In genomic region chr6:106799333-106800226, GRCm38 (mm10) we compare ENCODE assay signal across 7 mouse cellular contexts. TPM values are rescaled to one million over a fixed set of nuclear protein-coding genes. Genes with fewer than 3 reads are reported as not detected.
DNase-seq lines count a peak whose midpoint lies in the region; ATAC-seq and TF ChIP-seq lines count a peak whose summit lies in the region.

Gene Crbn (minus strand): TSS chr6:106800077.

- H3K9me3 ChIP-seq in intestine, postnatal 0 days (ENCODE audit: control insufficient read depth) = no peaks in the 10 kb centered on the region
- H3K9me3 ChIP-seq in midbrain, embryonic 12.5 days = no peaks in the 10 kb centered on the region

- peaks cover 4% of the 10 kb centered on the region for H3K36me3 ChIP-seq in intestine, postnatal 0 days (ENCODE audit: control insufficient read depth, insufficient read depth)
- H3K36me3 ChIP-seq in midbrain, embryonic 12.5 days = peaks cover 5% of the 10 kb centered on the region
- peaks cover 7% of the 10 kb centered on the region for H3K36me3 ChIP-seq in small intestine, adult 2 months (ENCODE audit: control insufficient read depth, insufficient read depth, low read length)

- intact Hi-C loops in left cerebral cortex, postnatal 4 days (cut with DNase I) = loop anchor here (10.0 kb wide), 3 partner anchors 735 to 1605 kb away; no protein-coding TSS in a partner anchor

- peak within 1 kb of the TSS; percentile 70 for H3K4me2 ChIP-seq in intestine, postnatal 0 days (replicated peaks; ENCODE audit: low read depth)
- peak within 1 kb of the TSS; percentile 91 for H3K4me2 ChIP-seq in midbrain, embryonic 12.5 days (replicated peaks)

- TF ChIP-seq POLR2A in small intestine, adult 2 months (IDR thresholded peaks at IDR 0.05; ENCODE audit: low read depth, low read length) = no peak; the same call in 1 of the 2 replicates

- peak; percentile 99 for TF ChIP-seq CTCF in intestine, postnatal 0 days (IDR thresholded peaks at IDR 0.05; ENCODE audit: low read depth)
- TF ChIP-seq CTCF in small intestine, adult 2 months (IDR thresholded peaks at IDR 0.05; ENCODE audit: extremely low read depth, insufficient read length, insufficient replicate concordance, low read depth, low read length) = peak; percentile 96

- H3K4me3 ChIP-seq in intestine, postnatal 0 days (ENCODE audit: low read depth, low read length) = peak within 1 kb of the TSS; percentile 82
- peak within 1 kb of the TSS; percentile 89 for H3K4me3 ChIP-seq in midbrain, embryonic 12.5 days
- peak within 1 kb of the TSS; percentile 98 for H3K4me3 ChIP-seq in small intestine, adult 2 months (ENCODE audit: low read depth, low read length)

- peak within 1 kb of the TSS; percentile 69 for H3K27ac ChIP-seq in intestine, postnatal 0 days (ENCODE audit: low read depth, low read length)
- H3K27ac ChIP-seq in midbrain, embryonic 12.5 days (replicated peaks) = no peak within 1 kb of the TSS
- peak within 1 kb of the TSS; percentile 19 for H3K27ac ChIP-seq in small intestine, adult 2 months (ENCODE audit: insufficient read depth, low read depth, low read length)

- WGBS in intestine, postnatal 0 days = 2% methylated on average over 54 of the region's 57 CpGs
- 3% methylated on average over 57 of the region's 57 CpGs for WGBS in midbrain, embryonic 12.5 days
- WGBS in small intestine, adult 2 months = 2% methylated on average over 57 of the region's 57 CpGs

- peak; percentile 84 for DNase-seq in adrenal gland, adult 8-10 months
- DNase-seq in embryo, embryonic 9.5 days (ENCODE audit: extremely low spot score) = peak; percentile 90
- no peak for DNase-seq in gonadal fat pad, adult 2 months (ENCODE audit: low read depth)
- peak; percentile 93 for DNase-seq in left cerebral cortex, postnatal 4 days

- H3K9ac ChIP-seq in intestine, postnatal 0 days (ENCODE audit: low read depth, low read length) = peak within 1 kb of the TSS; percentile 74
- peak within 1 kb of the TSS; percentile 85 for H3K9ac ChIP-seq in midbrain, embryonic 12.5 days (replicated peaks)

- peaks cover 5% of the 10 kb centered on the region; the same call in 1 of the 2 replicates for H3K4me1 ChIP-seq in intestine, postnatal 0 days (replicated peaks; ENCODE audit: control insufficient read depth, insufficient read depth, low read length)
- peaks cover 14% of the 10 kb centered on the region for H3K4me1 ChIP-seq in midbrain, embryonic 12.5 days
- peaks cover 6% of the 10 kb centered on the region; the same call in 1 of the 2 replicates for H3K4me1 ChIP-seq in small intestine, adult 2 months (ENCODE audit: control insufficient read depth, insufficient read depth, insufficient read length, low read length)

- peak; percentile 94 for ATAC-seq in intestine, postnatal 0 days
- ATAC-seq in midbrain, embryonic 12.5 days (ENCODE audit: low FRiP score, low read depth) = peak; percentile 96

- no peaks in the 10 kb centered on the region; the same call in 1 of the 2 replicates for H3K27me3 ChIP-seq in intestine, postnatal 0 days (replicated peaks; ENCODE audit: control insufficient read depth, insufficient read depth, low read length)
- 0 out of 2 replicates have a peak, but pooled peaks cover 3% of the 10 kb centered on the region for H3K27me3 ChIP-seq in midbrain, embryonic 12.5 days
- H3K27me3 ChIP-seq in small intestine, adult 2 months (ENCODE audit: control insufficient read depth, insufficient read depth, low read length) = no peaks in the 10 kb centered on the region

RNA-seq across cellular contexts. Expression of gene Crbn, which starts in this region (rescaled TPM):
- total RNA-seq in adrenal gland, adult 8-10 months (2022) = 10 to 100 TPM; 73.5 to 79.2 (median 73.9) TPM
- 11.3 TPM in 2 replicates for polyA plus RNA-seq in gonadal fat pad, adult 2 months (2012; rRNA removed)
- polyA plus RNA-seq in intestine, postnatal 0 days (2015; fragmentation: Nextera tagmentation; extraction: Ambion mirVana) = 51.7 and 54.8 TPM in 2 replicates
- 10 to 100 TPM; 61.7 to 64.3 TPM for total RNA-seq in left cerebral cortex, postnatal 4 days (2021)
- polyA plus RNA-seq in midbrain, embryonic 12.5 days (2016; fragmentation: Nextera tagmentation; extraction: Ambion mirVana) = 54.2 and 58.0 TPM in 2 replicates
- 2.1 and 3.8 TPM in 2 replicates for polyA plus RNA-seq in small intestine, adult 2 months (2012; rRNA removed)
